Mouse (Mus musculus) heart, postnatal 0 days (tissue): Measurements from ENCODE around the gene Uhrf2. TPM values are rescaled to one million over a fixed set of nuclear protein-coding genes. Genes with fewer than 3 reads are reported as not detected.
A peak's percentile ranks its signal among the peaks of the same experiment; 100 is the strongest.

Experiments used
- ATAC-seq: fragments of 200-750 bp; cut with Nextera tagmentation; 2 replicates; pipeline ENCODE4 v1.8.0; 2017; ENCODE audit warnings: low read depth, moderate number of reproducible peaks, moderate library complexity; ENCODE audit not compliant: insufficient read depth
- DNase-seq: peaks from one replicate; pipeline ENCODE4 v3.0.0-alpha.2; 2016; ENCODE audit warnings: low spot score
- H3K27ac ChIP-seq: fragments of 300-500 bp; sonication (generic); 2 replicates; pipeline ENCODE4 v1.5.1; 2014; ENCODE audit warnings: low read depth, mild to moderate bottlenecking
- H3K27me3 ChIP-seq: fragments of 300-500 bp; sonication (generic); 2 replicates; pipeline ENCODE4 v1.6.1; 2014; ENCODE audit warnings: low read length, mixed read lengths; ENCODE audit not compliant: control insufficient read depth, insufficient read depth
- H3K36me3 ChIP-seq: fragments of 300-500 bp; sonication (generic); replicated peaks from 2 replicates; pipeline ENCODE4 v1.6.1; 2014; ENCODE audit warnings: low read length, mixed read lengths; ENCODE audit not compliant: control insufficient read depth, insufficient read depth
- H3K4me1 ChIP-seq: fragments of 300-500 bp; sonication (generic); 2 replicates; pipeline ENCODE4 v1.6.1; 2014; ENCODE audit warnings: antibody characterized with exemption; ENCODE audit not compliant: control insufficient read depth, insufficient read depth
- H3K4me2 ChIP-seq: fragments of 300-500 bp; sonication (generic); 2 replicates; pipeline ENCODE4 v1.6.1; 2014; ENCODE audit warnings: low read depth, mild to moderate bottlenecking, low read length, moderate library complexity
- H3K4me3 ChIP-seq: fragments of 300-500 bp; sonication (generic); 2 replicates; pipeline ENCODE4 v1.5.1; 2014; ENCODE audit warnings: low read depth, low read length
- H3K9ac ChIP-seq: fragments of 300-500 bp; sonication (generic); replicated peaks from 2 replicates; pipeline ENCODE4 v1.6.1; 2014; ENCODE audit warnings: low read depth, low read length, mixed read lengths
- H3K9me3 ChIP-seq: fragments of 300-500 bp; sonication (generic); replicated peaks from 2 replicates; pipeline ENCODE4 v1.6.1; 2016; ENCODE audit warnings: low read length; ENCODE audit not compliant: control insufficient read depth
- CTCF ChIP-seq: IDR thresholded peaks from 2 replicates; pipeline ENCODE4 v1.5.1; 2016; ENCODE audit warnings: antibody characterized with exemption, control low read depth, low read depth
- EP300 ChIP-seq: IDR thresholded peaks from 2 replicates; pipeline ENCODE4 v1.6.1; 2016; ENCODE audit warnings: antibody characterized with exemption, low read depth
- WGBS: fragments of 180-500 bp; shearing (Covaris S2); extraction: QIAGEN DNeasy Blood & Tissue Kit; methylation state at CpG from one replicate; pipeline ENCODE4 v1.1.7; 2014; 5-methylcytosine and 5-hydroxymethylcytosine counted together
- polyA plus RNA-seq: library from polyadenylated mRNA; unstranded; fragments of >200 nt; fragmentation: Nextera tagmentation; extraction: Ambion mirVana; gene quantifications from 2 replicates; pipeline ENCODE4 v1.2.1, GENCODE M21; 2015
- total RNA-seq: library from RNA; depleted of rRNA; stranded (reverse); fragments of >200 nt; gene quantifications from 2 replicates; pipeline ENCODE4 v1.2.3, GENCODE M21; 2014; ENCODE audit warnings: low replicate concordance; rRNA removed

Gene Uhrf2
- total and polyA plus RNA-seq, 2 experiments from 2014 or later, result 19.6 to 68.6 TPM

DNA sequence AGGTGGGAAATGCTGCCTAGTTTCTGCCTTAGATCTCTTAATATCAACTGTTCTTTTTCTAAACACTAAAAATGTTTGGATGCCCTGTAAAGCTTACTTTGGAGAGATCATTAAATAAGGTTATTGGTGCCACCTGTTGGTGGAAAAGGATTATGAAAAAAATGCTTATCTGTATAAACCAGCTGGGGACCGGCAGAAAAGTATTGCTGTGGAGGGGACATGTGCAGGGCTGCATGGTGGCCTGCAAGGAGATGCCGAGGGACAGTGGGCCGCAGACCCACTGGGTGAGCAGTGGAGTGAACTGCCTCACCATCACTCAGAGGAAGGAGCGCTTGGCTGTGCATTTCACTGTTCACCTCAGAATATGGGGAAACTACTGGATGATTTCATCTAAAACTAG lies 97.9 kb downstream of the Uhrf2 start:
- H3K9me3 ChIP-seq, result no peaks in the 10 kb centered on the region
- H3K4me3 ChIP-seq, result no peak overlapping the region
- H3K27ac ChIP-seq, result no peak overlapping the region
- WGBS, result 53% methylated on average over 4 of the region's 4 CpGs
- DNase-seq, result peak; percentile 50
- TF ChIP-seq CTCF (peak; percentile 46), EP300 (no peak)
- ATAC-seq, result no peak; the same call in 1 of the 2 replicates
- no peak overlapping the region for H3K9ac ChIP-seq
- no peaks in the 10 kb centered on the region for H3K4me1 ChIP-seq
- H3K36me3 ChIP-seq, result no peaks in the 10 kb centered on the region
- H3K4me2 ChIP-seq, result no peak overlapping the region
- H3K27me3 ChIP-seq, result no peaks in the 10 kb centered on the region

DNA sequence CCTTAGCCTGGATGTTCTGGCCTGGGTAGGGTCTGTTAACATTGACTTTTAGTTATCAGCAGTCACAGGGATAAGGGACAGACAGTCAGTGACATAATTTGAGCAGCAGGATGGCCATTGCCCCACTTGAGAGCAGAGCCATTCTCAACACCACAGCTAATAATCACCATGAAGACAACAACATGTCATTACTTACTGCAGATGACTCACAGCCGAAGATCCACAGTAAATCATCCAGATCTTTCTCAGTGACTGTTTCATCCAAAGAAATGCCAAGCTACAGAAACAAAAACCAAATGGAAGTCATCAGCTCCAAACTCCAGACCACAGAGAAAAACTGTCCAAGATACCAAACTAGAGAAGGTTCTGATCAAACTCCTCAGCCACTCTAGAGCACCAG lies 106.0 kb downstream of the Uhrf2 start:
- H3K4me1 ChIP-seq, result no peaks in the 10 kb centered on the region
- no peak for ATAC-seq
- no peak overlapping the region for H3K27ac ChIP-seq
- H3K9ac ChIP-seq, result no peak overlapping the region
- no peaks in the 10 kb centered on the region for H3K36me3 ChIP-seq
- no peak overlapping the region for H3K4me2 ChIP-seq
- no peak for DNase-seq
- H3K27me3 ChIP-seq, result no peaks in the 10 kb centered on the region
- H3K9me3 ChIP-seq, result no peaks in the 10 kb centered on the region
- no peak overlapping the region for H3K4me3 ChIP-seq
- 71% methylated on average over 1 of the region's 1 CpGs for WGBS
- no peak for TF ChIP-seq EP300
- TF ChIP-seq CTCF, result no peak

Other genes starting within 250 kb of the Uhrf2 start
- gene 9930021J03Rik, start 224.5 kb upstream of the Uhrf2 start, total RNA-seq, result 8.6 and 11.6 TPM in 2 replicates
- 1.8 and 1.9 TPM in 2 replicates for gene 9930021J03Rik, start 224.5 kb upstream of the Uhrf2 start, polyA plus RNA-seq
- 10.8 and 12.9 TPM in 2 replicates for gene Ranbp6, start 217.5 kb upstream of the Uhrf2 start, total RNA-seq
- gene Ranbp6, start 217.5 kb upstream of the Uhrf2 start, polyA plus RNA-seq, result 11.4 and 13.4 TPM in 2 replicates
- gene Il33, start 105.4 kb upstream of the Uhrf2 start, total RNA-seq, result 1.4 and 1.6 TPM in 2 replicates
- 4.2 and 6.2 TPM in 2 replicates for gene Il33, start 105.4 kb upstream of the Uhrf2 start, polyA plus RNA-seq
- gene Trpd52l3, start 26.7 kb upstream of the Uhrf2 start, total RNA-seq, result not detected in 2 replicates
- gene Trpd52l3, start 26.7 kb upstream of the Uhrf2 start, polyA plus RNA-seq, result not detected in 2 replicates
- 2.0 TPM in 1 of 2 replicates, not detected in the other for gene Gldc, start 144.9 kb downstream of the Uhrf2 start, total RNA-seq
- 0.25 and 0.32 TPM in 2 replicates for gene Gldc, start 144.9 kb downstream of the Uhrf2 start, polyA plus RNA-seq
- not detected in 2 replicates for gene Mbl2, start 202.4 kb downstream of the Uhrf2 start, total RNA-seq
- not detected in 2 replicates for gene Mbl2, start 202.4 kb downstream of the Uhrf2 start, polyA plus RNA-seq